Mouse (Mus musculus) midbrain, embryonic 12.5 days (tissue): ENCODE data around the gene Tap2. TPM values are rescaled to one million over a fixed set of nuclear protein-coding genes. Genes with fewer than 3 reads are reported as not detected.

Experiments used
- ATAC-seq: fragments of 200-750 bp; cut with Nextera tagmentation; 2 replicates; pipeline ENCODE4 v1.8.0; 2017; ENCODE audit warnings: low read depth, moderate TSS enrichment, moderate library complexity; ENCODE audit not compliant: low FRiP score
- H3K27ac ChIP-seq: fragments of 300-500 bp; sonication (generic); replicated peaks from 2 replicates; pipeline ENCODE4 v1.5.1; 2016; ENCODE audit warnings: mild to moderate bottlenecking
- H3K27me3 ChIP-seq: fragments of 300-500 bp; sonication (generic); 2 replicates; pipeline ENCODE4 v1.6.1; 2016; ENCODE audit warnings: mild to moderate bottlenecking
- H3K36me3 ChIP-seq: fragments of 300-500 bp; sonication (generic); 2 replicates; pipeline ENCODE4 v1.6.1; 2016
- H3K4me1 ChIP-seq: fragments of 300-500 bp; sonication (generic); 2 replicates; pipeline ENCODE4 v1.6.1; 2016
- H3K4me2 ChIP-seq: fragments of 300-500 bp; sonication (generic); replicated peaks from 2 replicates; pipeline ENCODE4 v1.6.1; 2016; ENCODE audit warnings: mild to moderate bottlenecking, moderate library complexity
- H3K4me3 ChIP-seq: fragments of 300-500 bp; sonication (generic); 2 replicates; pipeline ENCODE4 v1.5.1; 2016; ENCODE audit warnings: mild to moderate bottlenecking
- H3K9ac ChIP-seq: fragments of 300-500 bp; sonication (generic); replicated peaks from 2 replicates; pipeline ENCODE4 v1.6.1; 2016; ENCODE audit warnings: mild to moderate bottlenecking, moderate library complexity
- H3K9me3 ChIP-seq: fragments of 300-500 bp; sonication (generic); 2 replicates; pipeline ENCODE4 v1.6.1; 2016; ENCODE audit warnings: mild to moderate bottlenecking
- whole genome bisulfite sequencing: fragments of 180-500 bp; shearing (Covaris S2); methylation state at CpG from one replicate; pipeline ENCODE4 v1.1.7; 2016; 5-methylcytosine and 5-hydroxymethylcytosine counted together
- polyA plus RNA-seq: library from polyadenylated mRNA; unstranded; fragments of >200 nt; fragmentation: Nextera tagmentation; extraction: Ambion mirVana; gene quantifications from 2 replicates; pipeline ENCODE4 v1.2.1, GENCODE M21; 2016

Gene Tap2
- polyA plus RNA-seq, 1 experiment from 2014 or later: 0.82 TPM

- 77% methylated on average over 13 of the region's 13 CpGs for WGBS
- 0 out of 2 replicates have a peak, but pooled peaks cover 7% of the 10 kb centered on the region for H3K9me3 ChIP-seq
- ATAC-seq: no peak
- no peak overlapping the region for H3K4me3 ChIP-seq
- no peaks in the 10 kb centered on the region for H3K4me1 ChIP-seq
- H3K27me3 ChIP-seq: peaks cover 21% of the 10 kb centered on the region
- H3K27ac ChIP-seq: no peak overlapping the region
- H3K9ac ChIP-seq: no peak overlapping the region
- no peak overlapping the region for H3K4me2 ChIP-seq
- no peaks in the 10 kb centered on the region for H3K36me3 ChIP-seq
These were observed 23.1 kb upstream of the Tap2 start for GRCm38 (mm10) chr17:34179913-34180859.

- ATAC-seq: no peak
- no peaks in the 10 kb centered on the region for H3K36me3 ChIP-seq
- peaks cover 16% of the 10 kb centered on the region for H3K4me1 ChIP-seq
- no peak overlapping the region for H3K4me3 ChIP-seq
- WGBS: 82% methylated on average over 15 of the region's 15 CpGs
- no peak overlapping the region for H3K9ac ChIP-seq
- H3K4me2 ChIP-seq: no peak overlapping the region
- H3K9me3 ChIP-seq: no peaks in the 10 kb centered on the region
- H3K27me3 ChIP-seq: peaks cover 55% of the 10 kb centered on the region
- no peak overlapping the region for H3K27ac ChIP-seq
These were observed 19.6 kb upstream of the Tap2 start for GRCm38 (mm10) chr17:34183564-34184219.

DNA sequence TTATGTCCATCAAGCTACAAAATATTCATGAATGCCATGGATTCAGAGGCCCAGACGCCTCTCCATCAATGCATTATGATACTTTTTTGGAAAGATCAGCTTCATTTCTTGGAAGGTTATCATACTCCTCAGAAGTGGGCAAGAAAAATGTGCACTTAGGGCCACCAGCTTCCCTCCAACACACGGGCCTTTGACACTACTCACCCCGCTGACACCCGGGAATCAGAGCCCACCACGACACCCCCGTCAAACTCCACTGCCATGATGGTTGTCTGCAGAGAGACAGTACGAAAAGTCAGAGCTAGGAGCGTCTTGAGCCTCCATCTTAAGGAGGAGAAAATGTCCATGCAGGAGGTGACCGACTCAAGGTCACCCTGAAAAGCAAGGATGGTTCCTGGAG, 17.8 kb upstream of the Tap2 start:
- H3K27me3 ChIP-seq: peaks cover 69% of the 10 kb centered on the region
- no peak overlapping the region for H3K27ac ChIP-seq

GRCm38 (mm10) chr17:34186885-34187260, 16.5 kb upstream of the Tap2 start:
- WGBS: 3% methylated on average over 14 of the region's 14 CpGs
- Histone ChIP-seq H3K9ac (0 out of 2 replicates have a peak overlapping the region, but pooled peaks have one; percentile 25), H3K27me3 (peaks cover 82% of the 10 kb centered on the region), H3K4me2 (peak overlapping the region; percentile 69), H3K9me3 (no peaks in the 10 kb centered on the region), H3K4me1 (peaks cover 16% of the 10 kb centered on the region), H3K36me3 (no peaks in the 10 kb centered on the region), H3K4me3 (peak overlapping the region; percentile 39), H3K27ac (no peak overlapping the region)
- ATAC-seq: no peak

More for the DNA sequence above, 17.8 kb upstream of the Tap2 start:
- Histone ChIP-seq H3K9me3 (no peaks in the 10 kb centered on the region), H3K9ac (no peak overlapping the region), H3K36me3 (no peaks in the 10 kb centered on the region), H3K4me2 (no peak overlapping the region), H3K4me3 (no peak overlapping the region), H3K4me1 (peaks cover 16% of the 10 kb centered on the region)
- no peak for ATAC-seq
- 89% methylated on average over 9 of the region's 9 CpGs for WGBS

- peaks cover 16% of the 10 kb centered on the region for H3K4me1 ChIP-seq
- H3K27me3 ChIP-seq: peaks cover 88% of the 10 kb centered on the region
- H3K36me3 ChIP-seq: no peaks in the 10 kb centered on the region
- H3K9ac ChIP-seq: peak within 1 kb of the TSS; percentile 25; the same call in 1 of the 2 replicates
- peak within 1 kb of the TSS; percentile 69 for H3K4me2 ChIP-seq
- no peak within 1 kb of the TSS for H3K27ac ChIP-seq
- ATAC-seq: peak; percentile 90
- peak within 1 kb of the TSS; percentile 39 for H3K4me3 ChIP-seq
- no peaks in the 10 kb centered on the region for H3K9me3 ChIP-seq
- under 1% methylated on average over 46 of the region's 46 CpGs for WGBS
These were observed 15.9 kb upstream of the Tap2 start, which contains the start of the genes Tap1 and Psmb9 for GRCm38 (mm10) chr17:34187261-34187916. TSS of gene Tap1 (plus strand) at chr17:34187553. TSS of gene Psmb9 (minus strand) at chr17:34187764.

DNA sequence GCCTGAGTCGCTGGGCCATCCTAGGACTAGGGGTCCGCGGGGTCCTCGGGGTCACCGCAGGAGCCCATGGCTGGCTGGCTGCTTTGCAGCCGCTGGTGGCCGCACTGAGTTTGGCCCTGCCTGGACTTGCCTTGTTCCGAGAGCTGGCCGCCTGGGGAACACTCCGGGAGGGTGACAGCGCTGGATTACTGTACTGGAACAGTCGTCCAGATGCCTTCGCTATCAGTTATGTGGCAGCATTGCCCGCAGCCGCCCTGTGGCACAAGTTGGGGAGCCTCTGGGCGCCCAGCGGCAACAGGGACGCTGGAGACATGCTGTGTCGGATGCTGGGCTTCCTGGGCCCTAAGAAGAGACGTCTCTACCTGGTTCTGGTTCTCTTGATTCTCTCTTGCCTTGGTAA, 15.3 kb upstream of the Tap2 start:
- peak overlapping the region; percentile 39 for H3K4me3 ChIP-seq
- H3K4me1 ChIP-seq: peaks cover 16% of the 10 kb centered on the region
- H3K4me2 ChIP-seq: peak overlapping the region; percentile 69
- peaks cover 94% of the 10 kb centered on the region for H3K27me3 ChIP-seq
- no peaks in the 10 kb centered on the region for H3K9me3 ChIP-seq
- no peaks in the 10 kb centered on the region for H3K36me3 ChIP-seq
- 4% methylated on average over 20 of the region's 20 CpGs for WGBS
- no peak for ATAC-seq
- peak overlapping the region; percentile 20; the same call in 1 of the 2 replicates for H3K9ac ChIP-seq
- H3K27ac ChIP-seq: no peak overlapping the region

GRCm38 (mm10) chr17:34188986-34189385, 14.3 kb upstream of the Tap2 start:
- no peak overlapping the region for H3K4me3 ChIP-seq
- H3K4me2 ChIP-seq: no peak overlapping the region
- no peak overlapping the region for H3K9ac ChIP-seq
- WGBS: 69% methylated on average over 6 of the region's 6 CpGs
- no peaks in the 10 kb centered on the region for H3K9me3 ChIP-seq
- peaks cover 96% of the 10 kb centered on the region for H3K27me3 ChIP-seq
- H3K36me3 ChIP-seq: no peaks in the 10 kb centered on the region
- no peak for ATAC-seq
- H3K4me1 ChIP-seq: peaks cover 16% of the 10 kb centered on the region
- no peak overlapping the region for H3K27ac ChIP-seq

- Histone ChIP-seq H3K4me2 (no peak overlapping the region), H3K4me1 (peaks cover 15% of the 10 kb centered on the region), H3K4me3 (no peak overlapping the region), H3K27me3 (peaks cover 97% of the 10 kb centered on the region), H3K9me3 (no peaks in the 10 kb centered on the region), H3K9ac (no peak overlapping the region), H3K36me3 (no peaks in the 10 kb centered on the region), H3K27ac (no peak overlapping the region)
- no peak for ATAC-seq
- 23% methylated on average over 16 of the region's 16 CpGs for WGBS
These were observed 10.5 kb upstream of the Tap2 start for GRCm38 (mm10) chr17:34192852-34193251.

- Histone ChIP-seq H3K27ac (no peak overlapping the region), H3K4me3 (no peak overlapping the region), H3K4me1 (peaks cover 15% of the 10 kb centered on the region), H3K4me2 (no peak overlapping the region), H3K9me3 (no peaks in the 10 kb centered on the region), H3K9ac (no peak overlapping the region), H3K36me3 (no peaks in the 10 kb centered on the region), H3K27me3 (peaks cover 97% of the 10 kb centered on the region)
- WGBS: 60% methylated on average over 8 of the region's 8 CpGs
- ATAC-seq: no peak
These were observed 9.9 kb upstream of the Tap2 start for GRCm38 (mm10) chr17:34193468-34193867.

DNA sequence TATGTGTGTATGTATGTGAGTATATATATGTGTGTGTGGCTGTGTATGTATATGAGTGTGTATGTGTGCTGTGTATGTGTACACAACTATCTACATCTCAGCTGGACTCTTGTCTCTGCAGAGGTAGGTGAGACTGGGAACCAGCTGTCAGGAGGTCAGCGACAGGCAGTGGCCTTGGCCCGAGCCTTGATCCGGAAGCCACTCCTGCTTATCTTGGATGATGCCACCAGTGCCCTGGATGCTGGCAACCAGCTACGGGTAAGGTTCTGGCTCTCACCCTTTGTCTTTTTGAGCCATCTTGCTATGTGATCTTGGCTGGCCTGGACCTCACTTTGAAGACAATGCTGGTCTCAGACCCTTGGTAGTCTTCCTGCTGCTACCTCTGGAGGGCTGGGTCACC, 8.6 kb upstream of the Tap2 start:
- Histone ChIP-seq H3K27me3 (peaks cover 97% of the 10 kb centered on the region), H3K36me3 (no peaks in the 10 kb centered on the region), H3K9ac (no peak overlapping the region), H3K4me2 (no peak overlapping the region), H3K4me3 (no peak overlapping the region), H3K27ac (no peak overlapping the region), H3K4me1 (peaks cover 15% of the 10 kb centered on the region), H3K9me3 (no peaks in the 10 kb centered on the region)
- WGBS: 78% methylated on average over 4 of the region's 4 CpGs
- no peak for ATAC-seq

- no peak for ATAC-seq
- no peak overlapping the region for H3K9ac ChIP-seq
- 29% methylated on average over 12 of the region's 12 CpGs for WGBS
- H3K36me3 ChIP-seq: no peaks in the 10 kb centered on the region
- peaks cover 15% of the 10 kb centered on the region for H3K4me1 ChIP-seq
- H3K4me2 ChIP-seq: no peak overlapping the region
- no peak overlapping the region for H3K27ac ChIP-seq
- no peaks in the 10 kb centered on the region for H3K9me3 ChIP-seq
- peaks cover 98% of the 10 kb centered on the region for H3K27me3 ChIP-seq
- H3K4me3 ChIP-seq: no peak overlapping the region
These were observed 6.8 kb upstream of the Tap2 start for GRCm38 (mm10) chr17:34196491-34196890.
